Mouse (Mus musculus) lung, postnatal 10 days (tissue): ENCODE data around the gene Vezf1.
A peak's percentile ranks its signal among the peaks of the same experiment; 100 is the strongest.

Experiments used
- DNase-seq: peaks from one replicate; pipeline ENCODE4 v3.0.0; 2021

Gene Vezf1

DNA sequence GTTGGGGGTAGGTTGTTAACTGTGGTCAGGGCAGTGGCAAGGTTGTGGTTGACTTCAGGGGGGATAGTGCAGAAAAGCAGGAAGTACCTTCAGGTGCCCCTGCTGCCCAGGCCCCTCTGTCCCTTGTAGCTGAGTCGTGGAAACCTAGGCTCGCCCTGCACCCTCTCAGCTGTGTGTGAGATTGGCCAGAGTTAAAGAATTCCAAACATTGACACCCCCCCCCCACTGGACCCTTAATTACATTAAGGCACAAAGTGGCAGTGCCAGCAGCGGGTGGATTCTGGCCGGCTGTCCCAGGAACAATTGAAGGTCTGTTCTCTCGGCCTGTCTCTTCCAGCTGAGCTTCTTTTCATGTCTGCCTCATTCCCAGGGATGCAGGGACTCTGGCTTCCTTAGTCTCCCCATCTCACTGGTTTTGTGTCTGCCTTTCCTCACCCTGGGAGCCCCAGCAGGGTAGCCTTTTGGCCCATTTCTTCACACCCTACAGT is 58.3 kb downstream of the Vezf1 start:
- no peak for DNase-seq

DNA sequence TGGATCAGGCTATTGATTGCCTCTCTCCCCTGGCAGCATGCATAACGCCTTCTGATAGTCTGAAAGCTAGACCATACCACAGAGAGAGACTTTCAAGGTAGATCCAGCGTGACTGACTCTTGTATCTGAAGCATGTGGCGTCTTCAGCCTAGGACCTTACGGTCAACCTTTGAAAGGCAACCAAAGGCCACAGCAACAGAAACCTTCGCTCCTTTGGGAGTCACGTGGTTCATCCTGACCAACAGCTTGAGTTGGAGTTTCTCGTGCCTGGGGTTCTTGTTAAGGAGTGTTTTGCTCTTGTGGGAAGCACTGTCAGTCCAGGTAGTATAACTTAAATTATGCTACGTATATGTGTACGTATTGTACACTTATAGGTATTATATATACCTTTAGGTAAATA is 60.4 kb downstream of the Vezf1 start:
- no peak for DNase-seq

DNA sequence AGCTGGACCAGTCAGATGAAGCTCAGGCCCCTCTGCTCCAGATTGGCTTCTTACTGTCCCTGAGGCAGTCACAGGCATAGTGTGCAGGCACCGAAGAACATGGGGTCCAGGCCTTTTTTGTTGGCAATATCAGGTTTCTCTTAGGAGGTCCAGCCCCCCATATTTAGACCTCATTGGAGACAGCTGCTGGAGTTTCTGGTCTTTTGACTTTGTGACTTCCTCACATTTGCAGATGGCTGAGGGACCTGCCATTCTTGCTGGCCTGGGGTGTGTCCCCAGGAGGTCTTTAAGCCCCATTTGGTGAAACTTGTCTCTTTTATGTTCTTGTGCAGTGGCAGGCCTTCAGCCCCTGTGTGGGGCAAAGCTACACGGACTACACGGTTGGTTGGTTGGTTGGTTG is 61.2 kb downstream of the Vezf1 start:
- no peak for DNase-seq

DNA sequence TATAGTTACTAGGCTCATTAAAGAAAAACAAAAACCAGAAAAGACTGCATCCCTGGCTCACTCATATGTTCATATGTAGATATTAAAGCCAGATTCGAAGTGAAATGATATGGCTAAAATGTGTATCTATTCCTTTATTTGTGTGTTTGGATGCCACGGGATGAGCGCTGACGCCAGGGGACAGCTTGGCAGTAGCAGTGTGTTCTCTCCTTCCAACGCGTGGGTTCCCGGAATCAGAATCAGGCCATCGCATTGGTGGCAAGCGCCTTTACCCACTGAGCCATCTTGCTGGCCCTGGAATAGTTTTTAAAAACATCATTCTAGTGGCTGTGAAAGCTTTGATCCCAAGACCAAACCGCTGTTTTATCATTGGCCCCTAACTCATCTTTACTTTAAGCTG is 61.9 kb downstream of the Vezf1 start:
- DNase-seq, result no peak

DNA sequence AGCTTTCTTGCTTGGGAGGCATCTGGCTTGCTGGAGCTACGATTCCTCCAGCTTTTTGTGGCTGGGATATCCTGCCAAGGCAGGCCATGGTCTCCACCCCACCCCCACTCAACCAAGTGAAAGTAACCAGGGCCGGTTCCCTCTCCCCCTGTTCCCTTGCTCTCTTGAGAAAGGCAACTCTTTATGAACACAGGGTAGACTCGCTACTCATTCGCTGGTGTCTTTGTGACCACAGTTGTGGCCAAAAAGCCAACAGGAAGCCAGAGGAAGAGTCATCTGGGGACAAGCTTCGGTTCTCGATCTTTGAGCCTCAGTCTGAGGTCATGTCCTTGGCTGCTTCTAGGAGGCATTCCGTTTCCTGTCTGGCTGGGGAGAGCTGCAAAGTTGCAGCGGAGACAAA is 63.8 kb downstream of the Vezf1 start:
- DNase-seq, result peak; percentile 88
